Mouse (Mus musculus) embryonic facial prominence, embryonic 10.5 days (tissue): ENCODE measurements around the gene Krt28. TPM values are rescaled to one million over a fixed set of nuclear protein-coding genes. Genes with fewer than 3 reads are reported as not detected.
A peak's percentile ranks its signal among the peaks of the same experiment; 100 is the strongest.

Experiments
- DNase-seq: peaks from one replicate; pipeline ENCODE4 v3.0.0-alpha.2; 2017; ENCODE audit warnings: low spot score
- H3K27ac ChIP-seq: fragments of 300-500 bp; sonication (generic); replicated peaks from 2 replicates; pipeline ENCODE4 v1.5.1; 2016; ENCODE audit warnings: mild to moderate bottlenecking
- H3K27me3 ChIP-seq: fragments of 300-500 bp; sonication (generic); replicated peaks from 2 replicates; pipeline ENCODE4 v1.6.1; 2016; ENCODE audit warnings: low read depth, mild to moderate bottlenecking; ENCODE audit not compliant: poor library complexity, severe bottlenecking
- H3K36me3 ChIP-seq: fragments of 300-500 bp; sonication (generic); replicated peaks from 2 replicates; pipeline ENCODE4 v1.6.1; 2016; ENCODE audit warnings: mild to moderate bottlenecking, moderate library complexity
- H3K4me1 ChIP-seq: fragments of 300-500 bp; sonication (generic); 2 replicates; pipeline ENCODE4 v1.6.1; 2016
- H3K4me3 ChIP-seq: fragments of 300-500 bp; sonication (generic); 2 replicates; pipeline ENCODE4 v1.5.1; 2016; ENCODE audit warnings: mild to moderate bottlenecking, moderate library complexity
- H3K9me3 ChIP-seq: fragments of 300-500 bp; sonication (generic); 2 replicates; pipeline ENCODE4 v1.6.1; 2016; ENCODE audit warnings: mild to moderate bottlenecking
- WGBS: fragments of 180-500 bp; shearing (Covaris S2); methylation state at CpG from one replicate; pipeline ENCODE4 v1.1.7; 2016; 5-methylcytosine and 5-hydroxymethylcytosine counted together
- polyA plus RNA-seq: library from polyadenylated mRNA; unstranded; fragments of >200 nt; fragmentation: Nextera tagmentation; extraction: Ambion mirVana; gene quantifications from 2 replicates; pipeline ENCODE4 v1.2.1, GENCODE M21; 2016

Gene Krt28
- polyA plus RNA-seq, 1 experiment from 2014 or later, result 0.39 TPM

DNA sequence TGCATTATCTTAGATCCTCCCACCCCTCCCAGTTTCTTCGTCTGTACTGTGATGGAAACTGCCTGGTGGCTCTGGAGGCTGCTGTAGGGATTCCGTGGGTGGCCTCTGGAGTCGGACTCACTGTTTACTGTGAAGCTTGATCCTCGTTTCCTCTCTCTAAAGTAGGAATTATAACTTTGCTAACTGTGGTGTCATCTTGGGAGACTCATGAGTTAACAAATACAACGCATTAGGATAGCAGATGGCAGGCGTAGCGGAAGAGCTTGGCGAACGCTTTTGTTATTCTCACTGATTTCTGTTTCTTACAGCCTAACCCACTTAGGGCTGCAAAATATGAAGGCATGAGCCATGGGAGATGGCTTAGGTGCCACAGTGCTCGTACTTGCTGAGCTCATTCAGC, 17.8 kb upstream of the Krt28 start:
- Histone ChIP-seq H3K27ac (no peak overlapping the region), H3K36me3 (peaks cover 8% of the 10 kb centered on the region), H3K27me3 (no peaks in the 10 kb centered on the region), H3K9me3 (no peaks in the 10 kb centered on the region), H3K4me1 (no peaks in the 10 kb centered on the region), H3K4me3 (no peak overlapping the region)
- 88% methylated on average over 10 of the region's 10 CpGs for WGBS
- DNase-seq, result no peak

DNA sequence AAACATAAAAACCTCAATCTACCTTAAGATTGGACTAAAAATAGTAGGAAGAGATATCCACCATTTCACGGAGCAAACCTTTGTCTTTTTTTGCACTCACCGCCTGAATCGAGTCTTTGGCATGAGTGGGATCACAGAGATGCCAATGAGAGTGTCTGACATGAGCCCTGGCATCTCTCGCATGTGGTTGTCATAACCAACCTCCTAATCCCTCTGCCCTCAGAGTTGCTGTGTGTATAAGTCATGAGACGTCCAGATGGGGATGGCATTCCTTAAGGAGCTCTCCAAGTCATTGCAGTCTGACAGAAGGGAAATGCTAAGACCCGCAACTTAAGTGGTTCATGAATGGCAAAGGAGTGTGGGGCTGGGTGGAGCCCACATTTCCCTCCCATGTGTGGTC, 16.7 kb upstream of the Krt28 start:
- Histone ChIP-seq H3K4me1 (0 out of 2 replicates have a peak, but pooled peaks cover 5% of the 10 kb centered on the region), H3K4me3 (no peak overlapping the region), H3K36me3 (peaks cover 10% of the 10 kb centered on the region), H3K27me3 (no peaks in the 10 kb centered on the region), H3K27ac (no peak overlapping the region), H3K9me3 (no peaks in the 10 kb centered on the region)
- 83% methylated on average over 6 of the region's 6 CpGs for WGBS
- no peak for DNase-seq

DNA sequence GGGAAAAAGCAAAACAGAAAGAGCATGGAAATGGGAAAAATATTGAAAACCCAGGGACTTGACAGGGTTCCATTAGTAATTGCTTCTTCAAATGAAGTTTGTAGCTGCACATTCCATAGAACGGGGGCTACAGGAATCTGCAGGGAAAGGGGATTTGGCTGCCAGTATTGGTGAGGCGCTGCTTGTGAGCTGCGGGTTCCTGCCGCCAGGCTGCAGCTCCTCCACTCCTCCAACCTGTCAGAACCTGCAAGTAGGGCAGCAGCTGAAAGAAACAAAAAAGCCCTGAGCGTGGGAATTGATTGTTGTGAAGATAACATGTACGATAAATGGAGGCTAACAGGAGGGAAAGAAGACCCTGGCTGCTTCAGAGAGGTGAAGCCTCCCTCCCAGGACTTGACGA, 16.2 kb upstream of the Krt28 start:
- no peaks in the 10 kb centered on the region for H3K27me3 ChIP-seq
- H3K4me1 ChIP-seq, result 0 out of 2 replicates have a peak, but pooled peaks cover 7% of the 10 kb centered on the region
- peaks cover 10% of the 10 kb centered on the region for H3K36me3 ChIP-seq
- no peaks in the 10 kb centered on the region for H3K9me3 ChIP-seq
- no peak overlapping the region for H3K27ac ChIP-seq
- DNase-seq, result peak; percentile 10
- 81% methylated on average over 7 of the region's 7 CpGs for WGBS
- H3K4me3 ChIP-seq, result no peak overlapping the region

DNA sequence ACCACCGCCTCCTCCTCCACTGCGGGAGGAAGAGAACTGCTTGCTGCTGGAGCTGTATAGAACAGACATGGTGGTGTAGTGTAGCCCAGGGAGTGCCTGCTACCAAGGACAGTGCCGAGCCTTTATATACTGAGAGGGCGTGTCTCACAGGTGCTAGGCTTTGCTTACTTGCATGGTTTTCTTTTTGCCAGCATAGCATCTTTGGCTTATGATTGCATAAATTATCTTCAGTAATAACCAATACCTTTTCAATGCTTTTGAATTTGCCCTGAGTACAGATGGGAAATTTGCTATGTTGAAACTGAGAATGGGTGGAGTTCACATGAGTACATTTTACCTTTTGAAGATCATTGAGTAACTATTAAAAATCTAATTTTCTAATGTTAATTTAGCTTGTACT, 14.6 kb upstream of the Krt28 start, which contains the start of gene Krt10:
Gene Krt10, minus strand, starts transcription at position 101 of the 400 bp plus-strand sequence.
- H3K9me3 ChIP-seq, result no peaks in the 10 kb centered on the region
- 85% methylated on average over 4 of the region's 4 CpGs for WGBS
- no peak within 1 kb of the TSS for H3K27ac ChIP-seq
- 0 out of 2 replicates have a peak, but pooled peaks cover 7% of the 10 kb centered on the region for H3K4me1 ChIP-seq
- H3K4me3 ChIP-seq, result no peak within 1 kb of the TSS
- DNase-seq, result no peak
- 0 out of 2 replicates have a peak, but pooled peaks cover 3% of the 10 kb centered on the region for H3K27me3 ChIP-seq
- peaks cover 10% of the 10 kb centered on the region for H3K36me3 ChIP-seq

DNA sequence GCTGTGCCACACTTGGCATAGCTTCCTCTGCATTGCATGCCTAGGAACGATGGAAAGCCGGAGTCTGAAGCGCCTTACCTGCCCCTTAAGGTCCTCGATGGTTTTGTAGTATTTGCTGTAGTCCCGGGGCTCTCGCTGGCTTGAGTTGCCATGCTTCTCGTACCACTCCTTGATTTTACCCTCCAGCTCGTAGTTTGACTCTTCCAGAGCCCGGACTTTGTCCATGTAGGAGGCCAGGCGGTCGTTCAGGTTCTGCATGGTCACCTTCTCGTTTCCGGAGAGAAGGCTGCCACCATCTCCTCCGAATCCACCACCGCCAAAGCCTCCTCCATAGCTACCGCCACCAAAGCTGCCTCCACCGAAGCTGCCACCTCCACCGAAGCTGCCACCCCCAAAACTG, 14.0 kb upstream of the Krt28 start:
- H3K36me3 ChIP-seq, result peaks cover 10% of the 10 kb centered on the region
- 0 out of 2 replicates have a peak, but pooled peaks cover 7% of the 10 kb centered on the region for H3K4me1 ChIP-seq
- WGBS, result 94% methylated on average over 18 of the region's 18 CpGs

DNA sequence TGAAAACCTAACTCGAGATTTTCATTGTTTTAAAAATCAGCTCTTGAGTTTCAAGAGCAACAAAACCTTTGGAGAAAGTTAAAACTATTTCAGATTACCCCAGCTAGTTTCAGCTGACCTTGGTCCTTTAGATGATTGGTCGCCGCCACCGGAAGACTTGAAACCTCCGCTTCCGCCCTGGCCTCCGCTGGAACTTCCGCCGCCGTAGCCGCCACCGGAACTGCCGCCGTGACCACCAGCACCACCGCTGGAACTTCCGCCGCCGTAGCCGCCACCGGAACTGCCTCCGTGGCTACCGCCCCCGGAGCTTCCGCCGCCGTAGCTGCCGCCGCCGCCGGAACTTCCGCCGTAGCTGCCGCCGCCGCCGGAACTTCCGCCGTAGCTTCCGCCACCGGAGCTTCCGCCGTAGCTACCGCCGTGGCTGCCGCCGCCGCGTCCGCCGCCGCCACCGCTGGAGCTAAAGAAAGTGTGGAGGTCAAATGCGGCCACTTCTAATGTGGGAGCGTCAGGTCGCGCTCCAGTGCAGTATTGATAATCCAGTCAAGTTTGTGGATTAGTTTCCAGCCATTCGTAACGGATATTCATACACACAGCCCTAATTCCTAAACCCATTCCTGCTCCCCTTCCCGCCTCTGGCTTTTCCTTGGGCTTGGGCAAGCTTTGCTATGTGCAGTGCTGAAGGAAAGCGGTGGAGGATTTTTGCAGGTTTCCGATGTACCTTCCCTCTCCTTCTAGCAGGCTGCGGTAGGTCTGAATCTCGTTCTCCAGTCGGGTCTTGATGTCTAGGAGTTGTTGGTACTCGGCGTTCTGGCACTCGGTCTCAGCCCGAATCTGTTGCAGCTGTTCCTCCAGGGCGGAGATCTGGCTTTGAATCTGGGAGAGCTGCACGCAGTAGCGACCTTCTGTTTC, 11.4 kb upstream of the Krt28 start:
- peak overlapping the region; percentile 88 for H3K27ac ChIP-seq
- peak; percentile 94 for DNase-seq
- H3K36me3 ChIP-seq, result peaks cover 10% of the 10 kb centered on the region
- WGBS, result 3% methylated on average over 71 of the region's 71 CpGs
- peaks cover 18% of the 10 kb centered on the region for H3K27me3 ChIP-seq
- peak overlapping the region; percentile 71 for H3K4me3 ChIP-seq
- 0 out of 2 replicates have a peak, but pooled peaks cover 7% of the 10 kb centered on the region for H3K4me1 ChIP-seq
- H3K9me3 ChIP-seq, result no peaks in the 10 kb centered on the region

More for the DNA sequence above, 14.0 kb upstream of the Krt28 start:
- 0 out of 2 replicates have a peak, but pooled peaks cover 5% of the 10 kb centered on the region for H3K27me3 ChIP-seq
- no peaks in the 10 kb centered on the region for H3K9me3 ChIP-seq
- H3K27ac ChIP-seq, result no peak overlapping the region
- no peak overlapping the region for H3K4me3 ChIP-seq
- no peak for DNase-seq

DNA sequence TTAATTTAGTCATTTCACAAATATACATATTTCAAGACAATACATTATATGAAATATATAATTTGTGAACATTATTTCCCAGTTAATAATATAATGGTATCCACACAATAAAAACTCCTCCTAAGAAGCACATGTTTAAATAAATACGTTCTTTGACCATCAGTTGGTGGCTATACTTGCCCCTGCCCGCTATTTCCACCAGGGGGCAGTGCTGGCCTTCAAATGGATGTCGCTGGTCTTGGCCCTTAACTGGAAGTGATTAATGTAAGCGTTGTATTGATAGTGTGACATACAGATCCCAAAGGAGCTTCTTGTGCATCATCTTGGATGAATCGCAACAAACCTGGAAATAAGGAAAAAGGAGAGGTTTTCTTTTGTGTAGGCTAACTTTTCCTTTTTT, 4.9 kb upstream of the Krt28 start:
- no peak overlapping the region for H3K4me3 ChIP-seq
- H3K27me3 ChIP-seq, result peaks cover 18% of the 10 kb centered on the region
- H3K27ac ChIP-seq, result no peak overlapping the region
- DNase-seq, result peak; percentile 77
- WGBS, result 16% methylated on average over 5 of the region's 5 CpGs
- H3K4me1 ChIP-seq, result no peaks in the 10 kb centered on the region
- no peaks in the 10 kb centered on the region for H3K9me3 ChIP-seq
- no peaks in the 10 kb centered on the region for H3K36me3 ChIP-seq

DNA sequence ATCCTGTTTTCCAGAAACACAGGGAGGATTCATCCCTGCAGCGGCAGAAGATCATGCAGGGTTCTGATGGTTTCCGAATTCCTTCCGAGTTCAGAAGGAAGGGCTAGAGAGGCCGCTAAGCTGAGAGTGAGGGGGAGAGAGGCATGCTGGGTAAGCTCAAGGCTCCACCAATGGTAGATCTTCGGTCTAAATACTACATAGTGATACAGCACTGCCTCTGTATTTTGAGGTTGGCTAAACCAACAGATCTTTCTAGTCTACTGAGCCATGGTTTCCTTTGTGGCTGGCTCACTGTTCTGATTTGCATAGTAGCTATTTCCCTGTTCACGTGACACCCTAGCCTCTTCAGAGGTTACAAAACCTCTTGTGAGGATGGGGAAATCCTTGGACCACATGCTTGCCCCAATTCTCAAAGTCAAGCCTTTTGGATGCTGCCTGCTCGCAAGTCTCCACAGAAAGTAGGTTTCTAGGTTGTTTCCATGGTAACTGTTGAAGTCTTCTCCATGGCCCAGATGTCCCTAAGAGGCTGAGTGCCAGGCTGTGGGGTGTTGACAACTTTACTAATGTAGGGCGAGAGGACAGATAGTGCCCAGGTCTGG, 4.8 kb downstream of the Krt28 start:
- H3K4me3 ChIP-seq, result no peak overlapping the region
- no peaks in the 10 kb centered on the region for H3K27me3 ChIP-seq
- 83% methylated on average over 8 of the region's 8 CpGs for WGBS
- no peak for DNase-seq
- H3K4me1 ChIP-seq, result no peaks in the 10 kb centered on the region
- no peak overlapping the region for H3K27ac ChIP-seq
- H3K9me3 ChIP-seq, result no peaks in the 10 kb centered on the region
- no peaks in the 10 kb centered on the region for H3K36me3 ChIP-seq

DNA sequence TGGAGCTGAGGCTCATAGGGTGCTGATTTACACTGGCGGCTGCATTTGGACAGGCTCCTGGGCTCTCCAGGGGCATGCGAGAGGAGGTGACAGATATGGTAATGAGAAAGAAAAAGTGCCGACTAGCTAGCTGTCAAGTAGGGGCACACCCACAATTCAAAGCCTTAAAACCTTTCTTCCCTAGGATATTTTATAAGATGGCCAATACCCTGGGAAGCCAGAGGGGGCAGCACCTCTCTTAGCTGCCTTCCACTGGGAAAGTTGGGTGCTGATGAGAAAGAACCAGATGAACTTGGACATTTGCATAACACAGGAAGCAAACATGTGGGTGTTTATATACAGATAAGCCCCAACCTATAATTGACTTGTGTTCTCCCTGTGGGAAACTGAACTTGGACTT, 5.5 kb downstream of the Krt28 start:
- Histone ChIP-seq H3K9me3 (no peaks in the 10 kb centered on the region), H3K4me3 (no peak overlapping the region), H3K27me3 (no peaks in the 10 kb centered on the region), H3K27ac (no peak overlapping the region), H3K36me3 (no peaks in the 10 kb centered on the region), H3K4me1 (no peaks in the 10 kb centered on the region)
- 26% methylated on average over 3 of the region's 3 CpGs for WGBS
- peak; percentile 23 for DNase-seq

DNA sequence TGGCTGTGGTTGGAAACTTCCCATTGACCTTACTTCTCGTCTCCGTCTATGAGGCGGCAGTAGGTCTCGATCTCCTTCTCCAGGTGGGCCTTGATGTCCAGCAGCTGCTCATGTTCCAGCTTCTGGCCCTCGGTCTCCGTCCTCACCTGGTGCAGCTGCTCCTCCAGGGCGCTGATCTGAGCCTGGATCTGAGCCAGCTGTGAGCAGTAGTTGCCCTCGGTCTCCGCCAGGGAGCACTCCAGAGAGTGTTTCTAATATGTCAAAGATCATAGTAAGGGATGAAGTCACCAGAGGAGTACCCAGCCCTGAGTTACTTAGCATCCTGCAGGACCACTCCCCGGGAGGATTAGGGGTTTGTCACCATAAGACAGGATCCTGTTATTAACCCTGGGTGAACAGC, 7.9 kb downstream of the Krt28 start:
- no peaks in the 10 kb centered on the region for H3K4me1 ChIP-seq
- no peak overlapping the region for H3K27ac ChIP-seq
- H3K36me3 ChIP-seq, result no peaks in the 10 kb centered on the region
- 50% methylated on average over 10 of the region's 10 CpGs for WGBS
- H3K4me3 ChIP-seq, result no peak overlapping the region
- no peaks in the 10 kb centered on the region for H3K27me3 ChIP-seq
- no peak for DNase-seq
- no peaks in the 10 kb centered on the region for H3K9me3 ChIP-seq

DNA sequence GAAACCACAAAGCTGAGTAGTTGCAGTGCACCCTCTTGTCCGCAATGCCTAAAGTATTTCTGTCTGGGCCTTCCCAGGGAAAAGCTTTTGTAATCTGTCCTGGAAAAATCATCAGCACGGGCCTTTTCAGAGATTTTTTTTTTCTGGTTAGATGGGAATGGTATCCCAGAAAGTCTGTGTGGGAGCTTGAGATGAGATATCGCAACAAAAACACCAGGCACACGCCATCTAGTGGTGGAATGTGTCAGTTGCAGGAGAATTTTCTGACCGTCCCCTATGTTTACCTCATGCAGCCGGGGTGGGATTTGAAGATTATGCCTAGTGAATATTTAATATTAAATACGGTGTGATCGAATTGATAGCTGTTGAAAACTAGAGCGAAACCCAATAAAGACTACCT, 10.3 kb downstream of the Krt28 start:
- no peak overlapping the region for H3K4me3 ChIP-seq
- H3K9me3 ChIP-seq, result no peaks in the 10 kb centered on the region
- no peaks in the 10 kb centered on the region for H3K27me3 ChIP-seq
- DNase-seq, result peak; percentile 40
- 28% methylated on average over 9 of the region's 9 CpGs for WGBS
- H3K27ac ChIP-seq, result no peak overlapping the region
- no peaks in the 10 kb centered on the region for H3K36me3 ChIP-seq
- no peaks in the 10 kb centered on the region for H3K4me1 ChIP-seq

DNA sequence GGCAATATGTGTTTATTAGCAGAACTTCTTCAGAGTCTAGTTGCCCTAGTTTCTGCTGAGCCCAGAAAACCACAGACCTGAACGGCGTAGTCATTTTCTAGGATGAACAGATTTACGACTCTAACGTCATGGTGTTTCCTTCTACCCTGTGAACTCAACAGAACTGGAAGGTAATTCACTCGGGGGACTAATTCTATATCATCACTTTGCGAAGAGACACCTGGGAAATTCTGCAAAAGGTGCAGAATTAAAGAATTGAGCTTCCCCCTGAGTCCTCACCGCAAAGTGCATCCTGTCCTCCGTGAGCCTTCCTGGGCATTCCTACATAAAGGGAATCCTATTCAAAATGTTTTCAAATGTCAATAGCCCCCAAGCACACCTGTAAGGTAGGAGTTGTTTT, 13.3 kb downstream of the Krt28 start:
- H3K9me3 ChIP-seq, result no peaks in the 10 kb centered on the region
- WGBS, result 87% methylated on average over 8 of the region's 8 CpGs
- no peaks in the 10 kb centered on the region for H3K4me1 ChIP-seq
- H3K27me3 ChIP-seq, result no peaks in the 10 kb centered on the region
- no peak overlapping the region for H3K4me3 ChIP-seq
- no peaks in the 10 kb centered on the region for H3K36me3 ChIP-seq
- no peak overlapping the region for H3K27ac ChIP-seq
- DNase-seq, result no peak

DNA sequence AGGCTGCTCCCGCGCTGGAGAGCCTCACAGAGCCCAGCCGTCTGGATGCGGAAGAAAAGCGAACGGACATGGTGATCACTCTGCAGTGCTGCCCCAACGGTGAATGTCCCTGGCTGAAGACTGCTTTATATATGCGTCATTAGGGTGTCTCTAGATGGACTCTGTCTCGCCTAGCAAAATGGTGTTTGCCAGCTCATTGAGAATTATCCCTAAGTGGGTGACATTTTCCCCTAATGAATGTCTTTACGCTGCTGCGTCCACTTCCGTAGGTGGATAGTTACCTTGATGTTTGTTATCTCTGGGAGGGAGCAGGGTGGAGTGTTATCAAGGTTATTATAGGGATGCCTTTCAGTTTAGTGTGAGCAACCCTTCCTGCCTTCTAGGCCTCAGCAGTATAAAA, 23.7 kb downstream of the Krt28 start, which contains the start of gene Krt27:
Gene Krt27, minus strand, starts transcription at position 101 of the 400 bp plus-strand sequence.
- H3K36me3 ChIP-seq, result no peaks in the 10 kb centered on the region
- no peak within 1 kb of the TSS for H3K27ac ChIP-seq
- H3K9me3 ChIP-seq, result no peaks in the 10 kb centered on the region
- no peak for DNase-seq
- WGBS, result 83% methylated on average over 12 of the region's 12 CpGs
- no peaks in the 10 kb centered on the region; the same call in 1 of the 2 replicates for H3K4me1 ChIP-seq
- H3K27me3 ChIP-seq, result no peaks in the 10 kb centered on the region
- no peak within 1 kb of the TSS for H3K4me3 ChIP-seq
